Mouse (Mus musculus) mouse trophoblast stem cell (cell line): Measurements from ENCODE around the gene Wwp2.

Experiments
- in situ Hi-C, 2 experiments: fragments of 300-500 bp; cut with MseI, MboI; formaldehyde crosslinking; loops; 2 replicates in 1 of 2; 3 replicates in 1 of 2; pipeline ENCODE4 v1.15.1; 2025

The Wwp2 gene

DNA sequence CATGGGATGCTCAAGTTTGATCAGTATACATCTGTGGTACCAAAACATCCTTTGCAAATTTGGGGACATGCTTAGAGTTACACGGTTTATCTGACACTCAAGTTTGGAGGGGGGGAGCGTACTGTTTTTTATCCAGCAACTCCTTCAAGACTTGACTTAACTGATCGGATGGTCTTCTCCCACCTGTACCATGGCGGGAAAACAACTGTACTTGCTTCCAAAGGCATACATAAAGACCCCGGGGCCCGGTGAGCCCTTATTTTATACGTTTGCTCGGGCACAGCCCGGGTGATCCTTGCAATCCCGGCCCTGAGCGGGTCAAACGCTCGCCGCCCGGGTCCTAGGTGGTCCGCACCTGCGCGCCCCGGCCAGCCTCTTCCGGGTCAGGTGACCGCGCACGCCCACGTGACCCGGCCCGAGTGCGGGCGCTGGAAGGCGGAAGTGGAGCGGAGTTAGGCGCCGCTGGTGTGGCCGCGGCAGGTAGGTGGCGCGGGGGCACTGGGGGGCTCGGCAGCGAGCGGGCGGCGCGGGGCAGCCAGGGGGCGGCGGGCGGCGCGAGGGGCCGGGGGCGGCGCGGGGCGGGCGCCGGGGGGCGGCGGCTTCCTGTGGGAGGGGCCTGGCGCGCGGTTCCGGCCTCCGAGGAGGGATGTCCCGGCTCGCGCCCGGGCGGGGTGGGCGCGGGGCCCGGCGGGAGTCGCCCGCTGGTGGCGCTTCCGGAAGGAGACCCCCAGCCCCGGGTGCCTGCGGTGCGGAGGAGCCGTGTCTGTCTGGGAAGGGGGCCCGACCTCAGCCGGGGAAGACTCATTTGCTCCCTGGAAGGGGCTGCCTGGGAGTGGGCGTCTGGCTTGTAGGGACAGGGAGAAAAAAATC lies at the start of gene Wwp2:
Wwp2 (plus strand) TSS at position 404 of the 870 bp plus-strand sequence.
- in situ Hi-C loops: no loop called here

DNA sequence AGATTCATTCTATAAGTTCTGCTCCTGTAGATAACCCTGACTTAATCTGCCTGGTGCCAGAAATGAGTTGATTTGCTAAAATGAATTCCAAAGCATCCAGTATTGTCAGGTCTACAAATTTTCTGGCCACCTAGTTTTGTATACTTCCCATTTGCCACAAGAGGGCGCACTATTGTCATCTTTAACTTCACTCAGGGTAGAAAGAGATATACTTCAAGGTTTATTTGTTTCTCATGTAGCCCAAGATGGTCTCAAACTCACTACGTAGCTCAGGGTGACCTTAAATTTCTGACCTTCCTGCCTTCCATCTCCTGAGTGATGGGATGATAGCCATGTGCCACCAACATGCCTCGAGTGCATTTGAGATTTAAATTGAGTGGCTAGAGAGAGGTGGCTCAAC lies 49.5 kb upstream of the Wwp2 start:
- in situ Hi-C loops: loop anchor here in 1 of 2 experiments (5.0 kb wide), 1 partner anchor 36 kb away; no protein-coding TSS in a partner anchor

DNA sequence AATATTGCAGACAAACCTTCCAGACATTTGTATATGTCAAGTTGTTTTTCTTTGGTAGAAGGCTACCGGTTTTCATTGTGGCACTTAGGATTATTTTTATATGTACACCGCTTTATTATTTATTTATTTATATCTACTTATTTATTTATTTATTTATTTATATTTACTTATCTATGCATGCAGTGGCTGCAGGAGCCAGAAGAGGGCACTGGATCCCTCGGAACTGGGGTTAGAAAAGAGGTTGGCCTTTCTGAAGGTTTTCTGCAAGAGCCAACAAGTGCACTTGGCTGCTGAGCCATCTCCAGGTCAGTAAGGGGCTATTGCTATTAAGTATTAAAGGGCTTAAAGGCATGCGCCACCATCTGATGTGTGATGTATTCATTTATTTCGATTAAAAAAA lies 48.3 kb upstream of the Wwp2 start:
- in situ Hi-C loops: loop anchor here in 1 of 2 experiments (5.0 kb wide), 1 partner anchor 34 kb away; no protein-coding TSS in a partner anchor

DNA sequence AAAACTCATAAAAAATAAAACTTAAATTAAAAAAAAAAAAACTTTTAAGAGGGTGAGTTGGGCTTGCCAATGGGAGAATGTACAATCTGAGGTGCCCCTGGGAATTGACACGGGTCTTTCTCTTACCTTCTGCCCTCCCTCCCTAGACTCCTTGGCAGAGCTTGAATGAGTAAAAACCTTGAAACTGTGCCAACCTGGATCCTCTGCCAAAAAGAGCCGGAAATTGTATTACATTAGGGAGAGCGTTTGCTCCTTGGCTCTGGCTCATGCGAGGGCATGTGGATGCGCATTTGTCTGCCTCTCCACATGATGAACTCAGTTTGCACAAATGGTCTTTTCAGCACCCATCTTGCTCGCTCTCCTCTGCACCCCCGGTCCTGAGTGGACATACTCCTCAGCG lies 46.6 kb upstream of the Wwp2 start:
- in situ Hi-C loops: loop anchor here in 1 of 2 experiments (5.0 kb wide), 1 partner anchor 33 kb away; no protein-coding TSS in a partner anchor

DNA sequence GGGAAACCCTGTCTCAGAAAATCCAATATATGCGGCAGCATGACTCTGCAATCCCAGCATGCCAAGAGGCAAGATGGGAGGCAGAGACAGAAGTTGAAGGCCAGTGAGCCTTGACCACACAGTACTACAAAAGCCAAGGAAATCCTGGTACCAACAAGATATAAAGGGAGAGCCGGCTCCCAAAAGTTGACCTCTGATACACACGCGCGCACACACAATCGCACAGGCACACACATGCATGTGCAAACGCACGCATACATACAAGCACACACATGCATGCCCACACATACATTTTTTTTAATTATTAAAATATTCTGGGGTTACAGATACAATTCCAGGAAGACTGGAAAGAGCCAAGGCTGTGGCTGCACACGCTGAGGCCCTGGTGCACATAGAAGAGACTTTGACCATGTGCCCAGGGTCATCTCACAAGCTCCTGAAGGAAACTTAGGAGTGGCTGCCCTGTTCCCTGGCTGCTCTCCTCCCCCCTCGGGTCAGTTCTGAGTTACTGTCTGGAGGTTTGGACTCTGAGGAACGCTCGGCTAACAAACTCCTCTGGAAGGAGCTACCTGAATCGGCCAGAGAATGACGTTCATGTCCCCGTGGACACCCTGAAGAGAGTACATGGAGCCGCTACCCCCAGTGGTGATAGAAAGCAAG lies 45.6 kb upstream of the Wwp2 start:
- in situ Hi-C loops: no loop called here

DNA sequence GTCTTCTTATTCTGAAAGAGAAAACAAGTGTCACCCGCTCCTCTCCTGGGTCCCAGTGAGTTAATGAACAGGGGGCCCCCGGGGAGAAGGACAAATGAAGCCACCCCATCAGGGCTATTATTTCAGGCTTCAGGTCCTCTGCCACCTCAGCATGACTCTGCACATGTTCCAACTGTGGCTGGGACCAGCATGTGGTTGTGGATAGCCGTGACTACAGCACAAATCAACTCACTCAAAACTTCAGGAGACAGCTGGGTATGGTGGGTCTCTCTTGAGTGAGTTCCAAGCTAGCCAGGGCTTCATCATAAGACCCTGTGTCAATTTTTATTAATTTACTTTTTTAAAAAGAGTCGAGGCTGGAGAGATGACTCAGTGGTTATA lies 45.0 kb upstream of the Wwp2 start:
- in situ Hi-C loops: no loop called here

DNA sequence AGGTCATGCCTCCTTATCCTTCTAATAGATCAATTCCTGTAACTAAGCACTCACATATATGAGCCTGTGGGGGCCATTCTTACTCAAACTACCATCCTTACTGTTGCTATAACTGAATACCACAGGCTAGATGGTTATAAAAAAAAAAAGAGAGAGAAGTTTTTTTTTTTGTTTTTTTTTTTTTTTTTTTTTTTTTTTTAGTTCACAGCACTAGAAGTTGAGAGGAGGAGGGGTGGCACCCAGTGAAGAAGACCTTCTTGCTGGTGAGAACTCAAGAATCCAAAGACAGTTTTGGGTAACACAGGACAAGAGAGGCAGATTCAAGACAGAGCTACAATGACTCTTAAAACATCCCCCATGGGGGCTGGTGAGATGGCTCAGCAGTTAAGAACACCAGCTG lies 40.8 kb upstream of the Wwp2 start:
- in situ Hi-C loops: no loop called here

DNA sequence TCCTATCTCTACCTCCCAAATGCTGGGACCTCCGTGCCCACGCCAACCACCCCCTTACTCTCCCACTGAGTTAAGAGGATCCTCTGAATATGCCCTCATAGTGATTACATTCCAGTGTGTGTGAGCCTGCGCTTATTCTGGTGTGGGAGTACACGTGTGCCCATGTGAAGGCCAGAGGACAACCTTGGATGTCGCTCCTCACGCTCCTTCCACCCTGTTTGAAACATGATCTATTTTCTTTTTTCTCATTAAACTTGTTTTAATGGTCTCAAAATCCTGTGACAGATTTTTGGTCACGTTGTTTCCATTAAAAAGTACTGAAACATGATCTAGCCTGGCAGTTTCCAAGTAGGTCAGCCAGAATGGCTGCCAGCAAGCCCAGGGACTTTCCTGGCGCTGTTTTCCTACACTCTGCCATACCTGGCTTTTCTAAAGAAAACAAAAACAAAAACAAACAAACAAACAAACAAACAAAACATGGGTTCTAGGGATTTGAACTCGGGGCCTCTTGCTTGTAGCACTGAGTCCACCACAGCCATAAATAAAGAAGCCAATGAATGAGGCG lies 40.0 kb upstream of the Wwp2 start:
- in situ Hi-C loops: no loop called here

DNA sequence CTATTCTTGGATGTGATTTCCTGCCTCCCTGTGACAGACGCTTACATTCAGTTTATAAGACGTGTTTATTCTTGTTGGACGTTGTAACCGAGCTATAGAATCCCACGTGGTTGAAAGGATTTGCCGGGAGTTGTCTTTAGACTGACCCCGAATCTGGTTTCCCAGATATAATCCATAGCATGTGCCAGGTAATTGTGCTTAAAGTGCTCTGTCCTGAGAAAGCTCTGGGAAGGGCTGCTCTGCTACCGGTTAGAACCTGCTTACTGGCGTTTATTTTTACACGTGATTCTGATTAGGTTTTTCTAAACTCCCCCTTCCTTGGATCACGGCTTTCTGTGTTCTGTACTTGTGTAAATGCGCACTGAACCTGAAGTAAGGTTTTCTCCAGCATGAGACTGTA lies 38.5 kb upstream of the Wwp2 start:
- in situ Hi-C loops: no loop called here

DNA sequence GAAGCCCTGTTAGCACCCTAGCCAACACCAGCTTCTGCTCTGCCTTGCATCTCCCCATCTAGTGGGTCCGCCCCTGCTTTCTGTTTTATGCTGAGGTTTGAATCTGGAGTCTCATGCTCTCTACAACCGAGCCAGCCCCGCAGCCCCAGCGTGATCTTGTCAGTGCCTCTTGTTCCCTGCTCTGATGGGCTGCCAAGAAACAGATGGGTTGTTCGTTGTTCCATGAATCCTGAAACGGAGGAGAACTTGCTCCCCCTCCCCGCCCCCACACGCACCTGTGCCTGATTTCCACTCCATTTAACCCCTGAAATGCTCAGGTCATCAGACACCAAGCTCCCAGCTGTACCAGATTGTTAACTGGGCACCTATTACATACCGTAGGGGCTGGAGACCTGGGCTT lies 36.7 kb upstream of the Wwp2 start:
- in situ Hi-C loops: no loop called here

DNA sequence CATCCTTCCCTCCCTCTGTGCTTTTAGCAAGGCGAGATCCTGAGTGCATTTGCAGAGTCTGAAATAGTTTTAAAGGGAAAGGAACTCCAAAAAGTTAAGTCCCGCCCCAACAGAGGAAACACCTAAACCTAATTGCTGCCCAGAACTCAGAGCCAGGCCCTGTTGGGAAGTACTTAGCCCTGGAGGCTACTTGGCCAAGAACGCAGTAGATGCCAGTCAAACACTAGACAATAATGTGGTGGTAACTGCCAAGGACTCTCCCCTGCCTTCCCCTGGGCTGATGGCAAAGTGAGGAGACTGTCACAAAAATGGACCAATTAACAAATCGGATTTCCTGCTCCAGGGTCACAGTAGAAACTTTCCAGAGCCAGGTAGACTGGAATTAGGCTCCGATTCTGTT lies 34.3 kb upstream of the Wwp2 start:
- in situ Hi-C loops: no loop called here

DNA sequence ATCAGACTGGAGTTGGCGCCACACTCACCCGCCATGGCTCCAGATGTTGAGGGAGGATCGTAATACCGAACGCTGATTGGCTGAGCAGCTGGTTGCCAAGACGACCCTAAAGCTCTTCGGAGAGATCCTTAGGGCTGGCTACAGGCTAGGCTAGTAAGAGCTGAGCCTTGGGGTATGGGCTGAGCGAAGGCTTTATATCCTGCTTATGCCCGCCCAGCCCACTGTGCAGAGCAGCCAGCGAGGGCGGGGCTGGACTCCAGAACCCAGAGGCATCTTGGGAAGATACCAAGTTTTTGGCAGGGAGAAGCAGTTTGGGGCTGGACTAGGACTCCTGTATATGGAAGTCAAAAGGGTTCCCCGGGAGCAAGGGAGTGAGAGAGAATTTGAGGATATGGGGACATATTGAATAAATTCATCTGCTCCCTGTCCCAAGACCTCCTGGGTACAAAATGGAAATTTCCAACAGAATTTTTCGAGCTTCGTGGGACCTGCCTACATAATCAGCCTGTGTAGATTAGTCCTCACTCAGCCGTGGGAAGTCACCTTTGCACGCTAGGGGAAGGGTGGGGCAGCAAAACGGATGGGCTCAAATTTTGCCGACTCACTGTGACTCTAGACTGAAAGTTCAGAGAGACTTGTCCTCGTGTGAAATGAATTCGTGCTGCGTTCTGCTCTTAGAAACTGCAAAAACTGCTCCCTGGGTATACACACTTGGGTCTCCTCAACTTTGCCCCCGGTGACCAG lies 33.0 kb upstream of the Wwp2 start, which contains the start of gene Nqo1:
Nqo1 (minus strand) TSS at position 169 of the 744 bp plus-strand sequence.
- in situ Hi-C loops: no loop called here

DNA sequence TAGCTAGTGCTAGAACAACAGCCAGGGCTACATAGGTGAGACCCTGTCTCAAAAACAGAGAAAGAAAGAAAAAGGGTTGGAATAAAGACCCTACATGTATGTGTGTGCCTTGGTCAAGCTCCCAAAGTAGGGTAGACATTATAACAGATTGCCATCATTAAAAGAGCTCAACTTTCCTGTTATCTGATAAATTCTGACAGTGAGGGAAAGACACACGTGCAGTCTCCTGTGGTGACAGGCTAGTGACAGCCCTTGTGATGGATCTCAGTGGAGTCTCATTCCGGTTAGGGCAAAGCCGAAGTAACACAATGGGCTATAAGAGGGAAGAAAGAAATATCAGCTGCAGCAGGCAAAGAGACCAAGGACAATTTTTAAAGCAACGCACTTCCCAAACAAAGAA lies 32.1 kb upstream of the Wwp2 start:
- in situ Hi-C loops: no loop called here

DNA sequence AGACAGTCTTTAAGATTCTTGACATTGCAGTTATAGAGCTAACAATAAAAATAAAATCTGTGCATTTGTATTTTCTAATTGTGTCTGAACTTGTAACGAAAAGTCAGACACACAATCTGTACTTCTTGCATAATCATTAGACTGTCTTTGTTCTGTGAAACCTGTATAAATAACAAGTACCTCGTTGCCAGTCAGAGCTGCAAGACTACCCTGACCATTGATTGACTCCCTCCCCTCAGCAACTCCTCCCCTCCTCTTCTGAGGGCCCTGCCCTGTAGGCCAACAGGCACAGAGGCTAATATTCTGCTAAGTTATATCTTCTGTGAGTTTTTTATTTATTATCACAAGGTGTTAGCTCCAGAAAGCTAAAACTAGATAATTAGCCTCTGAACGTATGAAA lies 30.2 kb upstream of the Wwp2 start:
- in situ Hi-C loops: no loop called here

DNA sequence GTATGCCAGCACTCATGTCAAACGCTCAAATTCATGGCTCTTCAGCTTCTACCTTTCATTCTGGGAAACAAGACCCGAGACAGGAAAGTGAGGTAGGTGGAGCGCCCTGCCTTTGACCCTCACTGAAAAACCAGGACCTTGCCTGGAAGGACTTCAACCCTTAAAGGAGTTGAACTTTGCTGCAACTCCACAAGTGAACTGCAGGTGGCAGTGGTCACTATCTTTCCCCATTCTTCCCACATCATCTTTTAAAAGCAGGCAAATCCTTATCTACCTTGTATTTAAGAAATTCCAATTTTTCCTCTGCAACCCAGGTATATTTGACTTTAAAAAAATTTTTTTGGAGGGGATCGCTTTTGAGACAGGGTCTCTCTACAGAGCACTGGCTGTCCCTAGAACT lies 24.8 kb upstream of the Wwp2 start:
- in situ Hi-C loops: no loop called here

DNA sequence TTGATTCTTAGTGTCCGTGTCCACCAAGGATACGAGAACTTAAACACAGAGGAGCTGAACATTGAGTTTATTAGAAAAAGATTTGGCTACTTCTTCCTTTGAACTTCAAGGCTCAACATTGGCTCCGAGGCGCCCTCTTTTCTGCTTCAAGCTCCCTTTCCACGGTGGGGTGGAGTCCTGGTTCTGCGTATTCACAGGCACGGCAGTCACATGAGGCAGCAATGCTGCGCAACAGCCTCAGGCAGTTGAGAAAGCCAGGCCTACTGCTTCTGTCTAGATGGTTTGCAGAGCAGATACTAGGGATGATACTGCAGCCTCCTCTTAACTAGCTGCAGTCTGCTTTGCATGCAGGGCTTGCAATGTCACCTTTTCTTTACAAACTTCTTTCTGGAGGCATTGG lies 23.6 kb upstream of the Wwp2 start:
- in situ Hi-C loops: no loop called here

DNA sequence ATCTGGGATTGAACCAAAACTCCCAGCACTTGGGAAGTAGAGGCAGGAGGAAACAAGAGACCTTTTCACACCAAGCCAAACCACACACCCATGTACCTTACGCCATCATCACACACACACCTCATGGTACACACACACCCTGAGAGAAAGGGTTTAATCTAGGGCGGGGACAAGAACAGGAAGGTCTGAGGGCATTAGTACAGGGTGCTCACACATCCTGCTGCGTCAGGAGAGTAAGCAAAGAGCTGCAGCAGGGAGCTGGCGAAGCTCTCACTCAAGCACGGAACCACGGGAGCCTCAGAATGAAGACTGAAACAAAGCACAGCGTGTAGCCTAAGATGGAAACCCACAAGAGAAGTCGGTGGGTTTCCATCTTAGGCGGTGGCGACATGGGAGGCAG lies 22.3 kb upstream of the Wwp2 start:
- in situ Hi-C loops: no loop called here

DNA sequence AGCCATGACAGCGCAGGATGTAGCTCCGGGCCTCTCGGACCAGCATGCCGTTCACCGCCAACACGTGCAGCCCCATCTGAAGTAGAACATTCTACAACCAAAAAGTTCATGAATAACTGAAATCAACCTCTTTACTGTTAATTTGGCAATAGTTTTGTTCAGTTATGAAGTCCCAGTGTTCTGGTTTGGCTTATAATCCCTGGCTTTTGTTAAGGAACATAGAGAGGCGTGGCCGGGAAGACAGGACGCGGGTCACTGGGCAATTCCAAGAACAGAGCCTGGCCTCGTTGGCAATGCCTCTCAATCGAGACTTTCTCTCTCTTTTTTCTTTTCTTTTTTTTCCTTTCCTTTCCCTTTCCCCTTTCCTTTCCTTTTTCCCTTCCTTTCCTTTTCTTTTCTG lies 19.2 kb upstream of the Wwp2 start:
- in situ Hi-C loops: no loop called here

DNA sequence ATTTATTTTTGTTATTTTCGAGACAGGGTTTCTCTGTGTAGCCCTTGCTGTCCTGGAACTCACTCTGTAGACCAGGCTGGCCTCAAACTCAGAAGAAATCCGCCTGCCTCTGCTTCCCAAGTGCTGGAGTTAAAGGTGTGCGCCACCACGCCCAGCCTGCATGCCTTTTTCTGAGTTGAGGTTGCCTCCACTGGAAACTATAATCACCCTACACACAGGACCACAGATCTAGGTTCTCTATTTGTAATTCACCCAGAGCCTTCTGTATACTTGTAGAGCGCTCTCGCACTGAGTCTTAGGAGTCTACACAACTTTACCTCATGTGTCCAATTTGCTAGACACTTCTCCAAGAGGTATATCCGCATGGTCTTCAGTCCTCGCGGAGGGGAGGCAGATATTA lies 12.0 kb upstream of the Wwp2 start:
- in situ Hi-C loops: loop anchor here in 1 of 2 experiments (5.0 kb wide), 1 partner anchor 37 kb away; no protein-coding TSS in a partner anchor

DNA sequence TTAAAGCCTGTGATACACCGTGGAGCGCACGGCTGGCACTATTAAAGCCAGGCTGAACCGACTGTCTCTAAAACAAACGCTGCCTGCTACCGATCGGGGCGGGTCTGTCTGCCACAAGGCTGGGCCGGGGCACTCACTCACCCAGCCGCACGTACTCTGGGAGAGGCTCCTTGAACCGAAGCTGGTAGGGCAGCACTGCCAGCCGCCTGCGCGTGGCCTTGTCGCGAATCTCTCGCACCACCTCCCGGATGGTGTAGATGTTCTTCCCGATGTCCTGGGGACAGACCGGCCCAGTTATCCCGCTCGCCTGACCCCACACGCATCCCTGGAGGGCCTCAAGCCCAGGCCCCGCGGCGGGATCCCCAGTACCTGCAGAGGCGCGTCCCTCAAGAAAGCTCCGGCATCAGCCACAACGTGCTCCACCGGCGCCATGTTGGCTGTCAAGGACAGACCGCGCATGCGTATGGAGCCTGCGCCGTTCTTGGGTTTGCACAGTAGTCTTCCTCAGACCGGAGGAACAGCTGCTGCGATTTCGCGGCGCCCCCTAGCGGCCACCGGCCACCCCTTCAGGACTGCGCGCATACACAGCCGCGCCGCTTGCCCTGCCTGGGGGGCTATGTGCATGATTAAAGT lies 11.5 kb upstream of the Wwp2 start, which contains the start of gene Nob1:
Nob1 (minus strand) TSS at position 455 of the 633 bp plus-strand sequence.
- in situ Hi-C loops: loop anchor here in 1 of 2 experiments (5.0 kb wide), 1 partner anchor 37 kb away; no protein-coding TSS in a partner anchor

DNA sequence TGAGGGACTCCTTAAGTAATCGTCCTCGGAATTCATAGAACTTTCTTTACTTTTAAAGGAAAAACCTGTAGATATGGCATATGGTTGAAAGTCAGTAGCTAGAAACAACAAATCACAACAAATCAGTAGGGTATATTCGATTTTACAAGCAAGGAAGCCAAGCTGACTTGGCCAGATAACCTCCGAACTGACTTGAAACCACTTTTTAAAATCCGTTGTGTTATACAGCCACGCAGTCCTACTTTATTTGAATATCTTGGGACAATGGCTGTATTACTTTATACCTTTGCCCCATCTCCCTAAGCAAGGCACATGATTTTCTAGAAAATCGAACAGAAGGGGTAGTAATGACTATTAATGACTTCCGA lies 11.0 kb upstream of the Wwp2 start:
- in situ Hi-C loops: no loop called here
